Mouse (Mus musculus) spleen, postnatal 10 days (tissue): ENCODE results near the gene Catsperz.
A peak's percentile ranks its signal among the peaks of the same experiment; 100 is the strongest.

Experiments
- DNase-seq, 2 experiments: peaks; one replicate each; pipeline ENCODE4 v3.0.0; 2021 to 2022; ENCODE audit warnings: low spot score in 2 of 2

Gene Catsperz

DNA sequence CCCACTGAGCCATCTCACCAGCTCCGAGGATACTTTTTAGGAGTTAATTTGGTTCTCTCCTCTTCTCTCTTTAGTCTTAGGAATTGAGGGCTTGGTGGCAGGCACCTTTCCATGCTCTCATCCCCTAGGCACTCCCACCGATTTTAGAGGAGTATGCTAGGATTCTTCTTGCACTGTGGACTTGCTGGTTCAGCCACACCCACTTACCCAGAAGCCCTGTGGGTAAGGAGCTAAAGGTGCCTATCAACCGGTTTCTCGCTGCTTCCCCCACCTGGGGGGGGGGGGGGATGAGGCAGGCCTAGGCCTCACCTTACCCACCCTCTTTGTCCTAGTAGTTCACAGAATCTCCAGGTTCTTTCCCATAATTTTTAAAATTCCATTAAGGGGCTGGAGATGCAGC, 22.6 kb upstream of the Catsperz start:
- no peak for DNase-seq

DNA sequence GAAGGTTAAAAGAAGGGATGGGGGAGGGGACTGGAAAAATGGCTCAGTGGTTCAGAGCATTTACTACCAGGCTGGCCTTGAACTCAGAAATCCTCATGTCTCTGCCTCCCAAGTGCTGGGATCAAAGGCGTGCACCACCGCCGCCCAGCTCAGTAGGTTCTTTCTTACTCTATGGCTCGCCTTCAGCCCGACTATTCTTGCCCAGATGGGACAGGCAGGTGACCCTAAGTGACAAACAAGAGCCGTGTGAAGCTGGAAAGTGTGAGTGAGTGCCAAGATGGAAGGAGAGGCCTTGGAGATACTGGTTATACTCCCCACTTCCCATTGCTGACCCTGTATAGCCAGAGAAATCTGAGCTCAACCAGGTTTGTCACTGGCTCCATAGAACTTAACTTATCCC, 18.5 kb upstream of the Catsperz start:
- no peak for DNase-seq

DNA sequence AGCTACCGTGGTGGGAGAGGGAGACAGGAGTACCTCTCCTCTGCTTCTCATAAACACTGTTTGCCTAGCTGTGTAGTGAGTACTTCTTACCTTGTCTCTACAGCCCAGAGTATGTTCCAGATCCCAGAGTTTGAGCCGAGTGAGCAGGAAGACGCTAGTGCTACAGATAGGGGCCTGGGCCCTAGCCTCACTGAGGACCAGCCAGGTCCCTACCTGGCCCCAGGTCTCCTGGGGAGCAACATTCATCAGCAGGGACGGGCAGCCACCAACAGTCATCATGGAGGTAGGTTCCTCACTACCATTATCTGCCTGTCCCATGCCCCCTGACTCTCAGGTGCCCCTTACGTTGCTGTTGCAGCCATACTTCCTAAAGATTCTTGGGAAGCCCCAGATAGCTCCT, 17.6 kb upstream of the Catsperz start:
- DNase-seq = no peak

DNA sequence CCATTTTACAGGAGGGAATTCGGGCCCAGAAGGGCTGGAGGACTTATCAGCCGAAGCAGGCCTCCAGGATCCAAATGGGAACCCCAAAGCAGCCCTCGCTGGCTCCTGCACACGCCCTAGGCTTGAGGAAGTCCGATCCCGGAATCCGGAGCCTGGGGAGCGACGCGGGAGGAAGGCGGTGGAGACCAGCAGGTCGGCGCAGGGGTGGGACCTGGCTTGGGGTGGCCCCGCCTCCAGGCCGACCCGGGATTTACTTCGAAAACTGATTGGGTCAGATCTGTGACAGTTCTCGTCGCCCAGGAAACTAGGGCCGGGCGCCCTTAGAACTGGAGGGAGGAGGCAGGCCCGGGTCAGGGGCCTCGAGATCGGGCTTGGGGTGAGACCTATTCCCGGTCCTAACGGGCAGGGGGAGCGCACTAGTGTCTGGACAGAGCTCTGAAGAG, 17.1 kb upstream of the Catsperz start, which contains the start of gene Gpr137:
Gene Gpr137 (minus strand): TSS at position 232 of the 443 bp plus-strand sequence.
- DNase-seq = peak; percentile 87 to 93

DNA sequence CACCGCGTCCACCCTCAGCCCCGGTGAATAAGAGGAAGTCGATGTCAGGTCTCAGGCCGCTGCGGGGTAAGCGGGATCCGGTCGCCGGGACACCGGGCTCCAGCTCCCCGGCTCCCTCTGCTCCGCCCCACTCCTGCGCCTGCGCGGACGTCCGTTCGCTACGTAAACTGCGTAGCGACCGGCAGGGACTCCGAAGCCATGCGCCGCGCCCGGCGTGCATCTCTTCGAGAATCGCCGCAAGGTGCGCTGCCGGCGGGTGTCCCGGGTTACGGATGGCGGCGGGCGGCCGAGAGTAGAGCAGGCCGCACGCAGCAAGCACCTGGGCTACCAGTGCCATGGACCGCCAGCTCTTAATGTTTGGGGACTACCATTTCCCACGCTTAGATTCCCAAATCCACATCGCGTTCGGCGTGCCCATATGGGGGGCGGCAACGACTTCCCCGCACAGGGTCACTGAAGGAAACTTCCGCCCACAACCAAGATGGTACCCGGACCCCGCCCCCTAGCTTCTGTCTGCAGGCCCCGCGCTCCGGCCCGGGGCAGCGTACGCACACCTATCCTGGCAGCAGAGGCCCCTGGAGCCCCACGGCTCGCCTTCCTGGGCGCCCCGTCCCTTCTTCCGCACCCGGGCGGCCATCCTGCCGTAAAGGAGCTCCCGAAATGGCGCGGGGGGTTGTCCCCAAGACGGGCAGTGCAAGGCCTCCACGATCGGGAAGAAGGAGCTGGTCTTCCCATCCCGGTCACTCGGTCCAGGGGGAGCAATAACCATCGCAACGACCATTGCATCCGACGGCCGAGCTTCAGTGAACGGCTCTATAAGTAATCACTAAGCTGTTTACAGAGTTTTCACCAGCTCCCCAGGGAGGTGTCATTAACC, 16.4 kb upstream of the Catsperz start, which contains the start of gene Bad:
Gene Bad (plus strand): TSS at position 490 of the 877 bp plus-strand sequence.
- DNase-seq = peak; percentile 95 to 97

DNA sequence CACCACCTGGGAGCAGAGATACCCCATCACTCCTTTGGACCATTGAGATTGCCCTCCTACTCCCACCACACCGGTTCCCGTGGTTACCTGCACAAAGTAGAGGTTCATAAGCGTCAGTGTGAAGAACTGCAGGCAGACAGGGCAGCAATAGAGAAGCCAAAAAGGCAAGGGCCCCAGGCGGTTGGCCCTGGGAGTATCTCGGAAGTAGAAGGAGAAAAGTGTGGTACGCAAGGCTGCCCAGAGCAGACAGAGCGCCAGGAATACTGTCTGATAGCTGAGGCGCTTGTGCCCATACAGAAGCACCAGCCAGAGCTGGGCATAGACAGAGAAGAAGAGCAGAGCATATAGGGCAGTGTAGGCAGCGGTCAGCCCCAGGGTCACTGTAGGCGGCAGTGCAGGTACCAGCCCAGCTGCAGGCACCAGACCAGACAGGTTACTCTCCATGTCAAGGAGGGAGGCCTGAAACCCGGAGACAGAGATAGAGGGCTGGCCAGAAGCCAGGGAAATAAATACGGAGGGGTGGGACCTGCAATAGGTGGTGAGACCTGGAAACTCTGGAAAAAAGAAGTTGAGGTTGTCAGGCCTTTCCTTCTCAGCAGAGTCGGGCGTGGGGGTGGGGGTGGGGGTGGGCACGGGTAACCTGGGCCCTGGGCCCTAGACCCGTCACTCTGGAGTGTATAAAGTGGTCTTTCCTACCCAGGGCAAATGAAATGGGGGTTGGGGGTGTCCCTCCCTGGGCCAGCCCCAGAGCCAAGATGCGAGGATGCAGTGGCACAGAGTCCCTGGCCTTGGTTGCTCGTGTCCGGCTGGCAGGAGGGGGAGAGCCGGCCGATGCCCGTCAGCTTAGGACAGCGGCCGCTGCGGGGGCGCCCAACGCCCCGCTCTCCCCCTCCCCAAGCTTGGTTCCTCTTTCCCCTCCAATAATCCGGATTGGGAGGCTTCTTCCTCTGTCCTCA, 15.5 kb upstream of the Catsperz start:
- no peak for DNase-seq

DNA sequence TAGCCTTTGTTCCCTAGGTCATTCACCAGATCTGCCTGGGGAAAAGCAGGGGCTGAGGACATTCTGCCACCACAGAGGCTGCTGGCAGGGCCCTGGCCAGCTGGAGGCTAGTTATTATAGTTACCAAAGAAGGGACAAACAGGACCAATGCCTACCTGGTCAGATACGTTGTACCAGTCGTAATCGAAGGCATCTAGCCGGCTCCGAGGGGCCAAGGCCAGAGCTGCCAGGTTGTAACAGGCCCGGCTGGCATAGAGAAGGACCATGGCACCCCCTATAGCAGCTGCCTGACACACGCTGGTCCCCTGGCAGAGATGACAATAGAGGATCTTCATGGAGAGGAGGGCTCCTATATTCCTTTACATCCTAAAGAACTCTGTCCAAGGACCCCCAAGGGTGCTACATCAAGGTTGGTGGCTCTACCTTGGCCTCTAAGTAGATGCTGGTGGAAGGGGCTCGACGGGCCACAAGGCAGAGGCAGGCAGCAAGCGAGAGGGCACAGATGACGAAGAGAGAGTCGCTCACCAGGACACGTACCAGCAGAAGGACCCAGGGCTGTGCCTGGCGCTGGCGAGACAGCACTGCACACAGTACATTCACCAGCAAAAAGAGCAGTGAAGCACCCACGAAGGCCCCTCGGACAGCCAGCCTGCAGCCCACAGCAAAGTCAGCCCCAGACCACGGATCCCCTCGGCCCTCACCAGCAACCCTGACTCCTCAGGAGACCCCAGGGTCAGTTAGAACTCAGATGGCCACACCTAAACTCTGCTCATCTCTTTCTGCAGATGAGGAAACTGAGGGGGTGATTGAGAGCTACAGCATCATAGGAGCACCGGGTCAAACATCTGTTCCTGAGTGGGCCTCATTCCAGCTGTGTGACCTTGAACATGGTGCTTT, 14.2 kb upstream of the Catsperz start:
- no peak for DNase-seq

DNA sequence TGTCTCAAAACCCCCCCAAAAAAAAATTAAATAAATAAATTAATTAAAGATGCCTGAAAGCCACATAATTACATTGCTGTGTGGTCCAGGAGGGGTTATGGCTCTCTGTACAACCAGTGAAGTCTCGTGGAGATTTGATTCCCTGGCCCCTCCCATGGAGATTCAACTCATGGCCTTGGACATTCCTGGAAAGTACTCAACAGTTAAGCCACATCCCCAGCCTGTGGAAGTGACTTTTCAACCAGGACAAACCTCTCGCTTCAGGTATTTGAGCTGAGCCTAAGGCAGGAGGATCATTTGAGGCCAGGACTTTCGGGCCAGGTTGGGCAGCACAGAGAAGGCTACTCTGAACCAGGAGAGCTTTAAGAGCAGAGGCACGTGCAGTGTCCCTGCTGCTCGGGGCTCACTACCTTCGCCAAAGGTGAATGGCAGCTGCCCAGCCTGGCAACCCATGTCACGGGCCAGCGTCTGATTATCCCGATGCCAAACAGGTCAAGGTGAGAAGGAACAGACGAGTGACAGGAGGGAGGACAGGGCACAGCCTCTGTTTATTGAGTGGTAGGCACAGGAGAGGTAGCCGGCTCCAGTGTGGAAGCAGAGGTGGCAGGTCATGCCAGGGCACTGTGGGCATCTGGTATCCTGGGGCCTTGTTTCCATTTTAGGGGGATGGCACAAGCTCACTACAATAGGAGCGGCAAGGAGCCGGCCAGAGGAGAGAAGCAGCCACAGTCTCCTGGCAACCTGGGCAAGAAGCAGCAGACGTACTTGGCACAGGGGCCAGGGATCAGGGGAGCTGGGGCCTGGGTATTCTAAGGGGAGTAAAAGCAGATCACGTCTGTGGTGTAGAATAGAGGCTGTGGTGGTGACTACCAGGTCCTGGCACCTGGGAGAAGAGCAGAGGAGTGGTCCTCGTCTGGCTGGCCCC, 12.6 kb upstream of the Catsperz start:
- DNase-seq = no peak

DNA sequence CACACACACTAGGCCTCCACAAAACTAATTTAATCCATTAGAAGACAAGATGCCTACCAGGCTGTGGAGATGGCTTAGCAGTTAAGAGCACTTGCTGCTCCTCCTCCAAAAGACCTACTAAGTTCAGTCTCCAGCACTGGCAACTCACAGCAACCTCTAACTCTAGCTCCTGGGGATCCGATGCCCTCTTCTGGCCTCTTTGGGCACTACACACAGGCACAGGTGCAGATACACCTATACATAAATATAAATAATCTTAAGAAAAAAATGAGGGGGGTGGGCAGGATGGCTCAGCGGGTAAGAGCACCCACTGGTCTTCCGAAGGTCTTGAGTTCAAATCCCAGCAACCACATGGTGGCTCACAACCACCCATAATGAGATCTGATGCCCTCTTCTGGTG, 11.1 kb upstream of the Catsperz start:
- peak in 1 of 2 experiments; percentile 71 for DNase-seq

DNA sequence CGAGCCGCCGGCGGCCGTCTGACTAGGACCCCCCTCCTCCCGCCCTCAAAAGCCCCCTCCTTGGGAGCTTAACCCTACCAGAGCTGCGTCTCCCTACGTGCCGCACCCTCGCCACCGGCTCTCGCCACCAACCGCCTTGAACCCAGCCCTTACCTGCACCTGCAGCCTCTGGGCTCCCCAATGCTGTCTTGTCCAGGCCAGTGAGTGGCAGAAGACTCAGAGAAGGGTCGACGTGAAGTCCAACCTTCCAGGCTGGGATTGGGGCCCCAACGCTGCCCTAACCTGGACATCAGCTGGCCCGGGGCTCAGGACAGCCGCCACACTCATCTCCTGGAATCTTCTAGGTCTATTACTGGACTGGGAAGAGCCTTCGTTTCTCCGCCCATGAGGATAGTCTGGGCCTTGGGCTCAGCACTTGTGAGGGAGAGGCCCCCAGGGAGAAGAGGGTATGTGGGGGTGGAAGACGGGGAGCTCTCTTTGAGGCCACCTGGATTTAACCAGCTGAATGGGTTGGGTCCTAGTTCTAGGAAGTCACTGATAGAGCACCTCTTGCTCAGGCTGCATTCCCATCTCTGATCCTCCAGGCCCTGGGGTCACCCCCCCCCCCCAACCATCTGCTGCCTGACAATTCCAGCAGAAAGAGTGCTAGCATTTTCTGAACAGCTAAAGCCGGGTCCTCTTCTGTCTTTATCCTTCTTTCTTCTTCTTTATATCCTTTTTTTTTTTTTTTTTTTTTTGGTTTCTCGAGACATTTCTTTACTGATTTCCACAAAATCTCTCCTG, 9.2 kb upstream of the Catsperz start, which contains the start of gene Kcnk4:
Gene Kcnk4 (minus strand): TSS at position 321 of the 783 bp plus-strand sequence.
- DNase-seq = no peak

DNA sequence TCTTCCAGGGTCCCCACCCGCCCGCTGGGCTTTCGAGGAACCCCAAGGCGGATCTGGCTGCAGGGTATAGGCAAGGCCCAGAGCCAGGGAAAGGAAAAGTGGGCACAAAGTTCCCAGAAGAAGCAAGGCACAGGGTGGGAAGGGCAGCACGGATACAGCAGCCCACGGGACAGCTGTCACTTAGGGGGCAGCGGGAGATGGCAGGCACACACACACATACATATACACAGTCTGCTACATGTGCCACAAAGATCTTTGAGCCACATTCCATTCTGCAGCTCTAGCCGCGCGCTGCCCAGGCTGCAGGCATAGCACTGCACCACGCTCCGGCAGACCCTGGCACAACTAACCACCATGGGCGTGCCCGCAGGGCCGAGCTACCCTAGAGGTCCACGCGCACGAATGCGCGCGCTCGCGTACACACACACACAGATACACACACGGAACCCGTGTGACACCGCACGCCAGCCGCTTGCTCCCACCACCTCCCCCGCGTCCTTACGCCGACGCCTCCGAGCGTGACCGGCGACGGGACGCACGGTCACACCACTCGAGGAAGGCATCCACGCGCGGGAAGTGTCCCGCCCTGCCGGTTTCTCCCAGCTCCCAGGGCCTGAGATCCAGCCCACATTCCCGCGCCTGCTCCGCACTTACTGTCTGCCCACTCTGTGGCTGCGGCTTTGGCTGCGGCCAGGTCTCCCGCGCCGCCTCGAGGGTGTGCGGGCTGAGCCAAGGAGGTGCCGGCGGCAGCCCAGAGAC, 8.4 kb upstream of the Catsperz start:
- no peak for DNase-seq

DNA sequence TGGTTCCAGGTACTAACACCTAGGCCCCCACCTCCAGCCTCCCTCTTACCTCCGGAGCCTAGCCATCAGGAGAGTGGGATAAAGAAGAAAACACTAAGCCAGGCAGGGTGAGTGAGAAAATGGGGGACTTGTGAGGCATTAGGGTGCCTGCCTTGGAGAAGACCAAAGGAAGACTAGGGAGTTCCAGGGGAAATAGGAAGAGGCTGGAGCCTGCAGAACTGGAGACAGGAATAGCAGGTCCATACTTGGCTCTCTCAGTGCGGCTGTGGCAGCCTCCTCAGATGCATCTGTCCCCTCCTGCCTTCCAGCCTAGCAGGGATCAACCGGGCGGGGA, 7.9 kb upstream of the Catsperz start:
- no peak for DNase-seq

DNA sequence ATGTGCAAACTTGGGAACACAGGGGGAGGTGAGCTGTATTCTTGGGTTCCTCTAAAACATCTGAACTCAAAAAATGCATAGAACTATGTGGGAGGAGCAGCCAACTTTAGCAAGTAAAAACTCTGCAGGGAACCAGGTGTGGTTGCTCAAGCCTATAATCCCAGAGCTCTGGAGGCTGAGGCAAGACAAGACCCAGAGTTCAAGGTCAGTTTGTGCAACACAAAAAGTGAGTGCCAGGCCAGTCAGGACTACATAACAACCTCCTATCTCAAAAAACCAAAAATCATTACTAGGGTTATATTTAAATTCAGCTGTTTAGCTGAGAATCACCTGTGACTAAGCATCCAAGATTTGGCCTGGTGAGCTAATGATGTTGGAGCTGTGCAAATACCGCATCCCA, 6.8 kb upstream of the Catsperz start:
- no peak for DNase-seq

DNA sequence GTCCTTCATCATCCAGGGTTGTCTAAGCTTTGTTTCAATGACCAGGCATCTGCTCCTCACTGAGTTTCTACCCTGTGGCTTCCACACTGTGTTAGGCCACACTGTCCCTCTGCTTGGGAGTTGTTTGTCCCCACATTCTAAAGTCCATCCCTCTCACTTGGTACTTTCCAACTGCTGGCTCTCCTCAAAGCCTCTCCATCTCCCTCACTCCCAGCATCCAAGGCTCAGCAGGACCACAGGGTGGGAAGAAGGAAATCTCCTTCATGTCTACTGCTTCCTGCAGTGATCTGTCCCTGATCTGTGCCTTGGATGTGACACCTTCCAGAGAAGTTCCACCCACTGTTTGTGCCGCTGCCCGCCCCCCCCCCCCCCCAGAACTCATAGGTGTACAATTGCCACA, 5.8 kb upstream of the Catsperz start:
- no peak for DNase-seq

DNA sequence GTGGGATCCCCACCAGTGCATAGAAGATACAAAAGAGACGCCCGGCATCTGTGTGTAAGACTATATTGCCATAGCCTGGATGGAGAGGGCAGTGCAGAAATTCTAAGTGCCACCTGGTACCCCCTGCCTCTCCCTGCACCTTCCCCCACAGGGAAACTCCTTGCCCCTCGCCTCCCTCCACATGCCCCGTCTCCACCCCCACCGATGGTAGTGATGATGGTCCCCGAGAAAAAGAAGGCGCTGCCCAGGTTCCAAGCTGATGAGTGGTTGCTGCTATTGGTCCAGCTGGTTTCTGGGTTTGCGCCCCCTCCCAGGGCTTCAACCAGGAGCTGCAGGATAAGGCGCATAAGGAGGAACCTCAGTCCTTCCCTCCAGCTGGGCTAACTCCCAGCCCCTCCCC, 2.9 kb upstream of the Catsperz start:
- DNase-seq = no peak

DNA sequence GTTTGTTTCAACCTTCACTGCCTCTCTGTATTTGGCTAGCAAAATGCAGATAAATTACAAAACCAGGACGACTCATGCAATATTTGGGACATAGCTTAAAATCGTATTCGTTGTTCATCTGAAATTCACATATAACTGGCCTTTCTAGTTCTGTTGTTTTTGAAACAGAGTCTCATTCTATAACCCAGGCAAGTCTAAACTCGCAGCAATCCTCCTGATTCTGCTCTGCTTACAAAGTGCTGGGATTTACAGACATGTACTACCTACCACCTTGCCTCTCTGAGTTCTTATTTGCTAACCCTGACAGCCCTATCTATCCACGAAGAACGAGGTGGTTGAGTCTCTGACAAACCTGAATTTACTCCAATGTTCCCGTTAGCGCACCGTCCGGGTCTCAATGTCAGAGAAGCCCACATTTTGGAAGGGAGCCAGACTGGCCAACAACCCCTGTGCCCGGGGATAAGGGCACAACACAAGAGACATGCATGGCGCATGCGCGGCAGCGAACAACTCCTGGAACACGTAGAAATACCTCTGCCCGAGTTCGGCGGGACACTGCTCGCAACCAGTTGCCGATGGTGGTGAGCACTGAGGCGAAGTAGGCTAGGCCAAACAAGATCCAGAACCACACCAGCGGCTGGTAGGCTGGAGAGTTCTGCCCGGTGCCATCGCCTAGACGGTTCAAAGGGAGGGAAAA, 1.5 kb upstream of the Catsperz start:
- DNase-seq = no peak

DNA sequence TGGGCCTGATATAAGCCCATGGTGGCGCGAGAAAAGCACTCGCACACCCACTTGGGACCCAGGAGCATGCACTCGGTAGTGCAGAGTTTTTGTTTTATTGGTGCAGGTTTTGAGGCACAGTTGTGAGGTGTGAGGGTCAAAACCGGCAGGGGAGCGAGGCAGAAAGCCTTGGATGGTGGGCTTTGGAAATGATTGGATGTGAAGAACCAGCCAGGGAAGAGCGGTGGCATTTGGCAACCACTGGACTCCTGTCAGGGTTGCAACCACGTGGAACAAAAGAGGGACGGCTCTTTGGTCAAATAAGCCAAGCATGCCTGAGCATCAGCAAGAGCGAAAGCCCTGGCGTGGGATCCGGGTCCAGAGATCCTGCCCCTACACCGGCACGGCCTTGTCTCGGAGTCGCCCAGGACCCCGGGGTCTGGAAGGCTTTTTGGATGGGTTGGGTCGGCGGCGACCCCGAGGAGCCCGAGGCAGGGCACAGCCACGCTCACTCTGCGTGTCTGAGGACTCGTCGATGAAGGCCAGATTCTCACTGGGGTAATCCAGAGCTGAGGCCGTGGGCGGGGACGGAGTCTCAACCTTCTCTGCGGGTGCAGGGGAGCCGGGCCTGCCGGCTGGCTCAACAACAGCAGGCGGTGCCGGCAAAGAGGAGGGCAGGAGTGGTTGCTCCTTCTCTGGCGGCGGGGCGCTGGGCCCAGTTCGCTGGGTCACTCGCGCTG, 590 bp upstream of the Catsperz start:
- DNase-seq = no peak
